In genomic region chr3:83965333-83965732, GRCm38 (mm10) we compare ENCODE assay signal across 13 mouse cellular contexts.
A peak's percentile ranks its signal among the peaks of the same experiment; 100 is the strongest.
DNase-seq lines count a peak whose midpoint lies in the region; ATAC-seq lines count a peak whose summit lies in the region.
"Had no signal": no experiment of that assay in that cellular context is flagged by ENCODE, and none has a peak within 500 bp of the region (broad histone marks: within the 10 kb centered on the region; RNA-seq: fewer than 3 reads in every experiment).

No protein-coding gene starts in this region.

- no peak overlapping the region for H3K4me2 ChIP-seq in heart, embryonic 13.5 days
- H3K4me2 ChIP-seq in hindbrain, embryonic 12.5 days (replicated peaks) = no peak overlapping the region

- H3K27me3 ChIP-seq in heart, embryonic 13.5 days (replicated peaks) = no peaks in the 10 kb centered on the region
- no peaks in the 10 kb centered on the region for H3K27me3 ChIP-seq in hindbrain, embryonic 12.5 days

- H3K9me3 ChIP-seq in heart, embryonic 13.5 days = no peaks in the 10 kb centered on the region
- no peaks in the 10 kb centered on the region for H3K9me3 ChIP-seq in hindbrain, embryonic 12.5 days (replicated peaks)

- H3K4me1 ChIP-seq in heart, embryonic 13.5 days = peaks cover 59% of the 10 kb centered on the region
- H3K4me1 ChIP-seq in hindbrain, embryonic 12.5 days = peaks cover 19% of the 10 kb centered on the region

- intact Hi-C loops in heart, postnatal 25 days (cut with DNase I) = no loop called here

- H3K36me3 ChIP-seq in heart, embryonic 13.5 days = peaks cover 13% of the 10 kb centered on the region
- H3K36me3 ChIP-seq in hindbrain, embryonic 12.5 days = peaks cover 17% of the 10 kb centered on the region

- WGBS in heart, embryonic 13.5 days = 70% methylated on average over 2 of the region's 2 CpGs
- WGBS in hindbrain, embryonic 12.5 days = 76% methylated on average over 2 of the region's 2 CpGs

- H3K9ac ChIP-seq in heart, embryonic 13.5 days = no peak overlapping the region
- H3K9ac ChIP-seq in hindbrain, embryonic 12.5 days = no peak overlapping the region
- H3K9ac ChIP-seq: liver, embryonic 14.5 days had no signal

- H3K4me3 ChIP-seq in heart, embryonic 13.5 days = no peak overlapping the region
- no peak overlapping the region for H3K4me3 ChIP-seq in hindbrain, embryonic 12.5 days

- no peak for DNase-seq in heart, postnatal 25 days (ENCODE audit: low spot score)
- DNase-seq in brain, adult 2 months (ENCODE audit: low read depth, low spot score) = peak; percentile 53
- peak; percentile 11 to 32 for DNase-seq in cerebellum, adult 18-20 months
- no peak for DNase-seq in embryo, embryonic 10.5 days (ENCODE audit: low spot score)
- DNase-seq: adrenal gland, postnatal 14 days; heart, postnatal 4 days; layer of hippocampus, adult 9-11 months; thymus, adult 18-20 months had no signal

- peak overlapping the region; percentile 41; the same call in 1 of the 2 replicates for H3K27ac ChIP-seq in heart, embryonic 13.5 days (replicated peaks)
- H3K27ac ChIP-seq in hindbrain, embryonic 12.5 days = peak overlapping the region; percentile 60; the same call in 1 of the 2 replicates
- H3K27ac ChIP-seq: liver, embryonic 14.5 days; macrophage had no signal

- ATAC-seq in heart, embryonic 13.5 days (ENCODE audit: extremely low read depth, insufficient number of reproducible peaks, low FRiP score, low TSS enrichment) = no peak
- ATAC-seq in hindbrain, embryonic 12.5 days (ENCODE audit: low FRiP score) = peak; percentile 29; the same call in 1 of the 2 replicates
- ATAC-seq in megakaryocyte, adult 5-6 weeks (ENCODE audit: poor library complexity, severe bottlenecking) = no peak

Comparison
In these comparisons a context has a peak if more than half of its experiments do, and no peak if none do; other contexts are left out.
1. DNase-seq: peak in brain, adult 2 months (single experiment) and cerebellum, adult 18-20 months (2 of 2); none in heart, postnatal 25 days (single experiment) and embryo, embryonic 10.5 days (single experiment).